20 mouse cellular contexts compared by ENCODE assay signal in genomic region chr8:9295046-9295445, GRCm38 (mm10).
"Had no signal": no experiment of that assay in that cellular context is flagged by ENCODE, and none has a peak within 500 bp of the region (broad histone marks: within the 10 kb centered on the region; RNA-seq: fewer than 3 reads in every experiment).

No protein-coding gene starts in this region.

- ATAC-seq: midbrain, embryonic 13.5 days; midbrain, embryonic 16.5 days had no signal

- H3K4me1 ChIP-seq: limb, embryonic 13.5 days; liver, embryonic 13.5 days; lung, embryonic 15.5 days; megakaryocyte, embryonic 14.5 days; midbrain, embryonic 10.5 days; midbrain, embryonic 13.5 days; neural tube, embryonic 13.5 days; stomach, embryonic 15.5 days had no signal

- H3K9me3 ChIP-seq: limb, embryonic 13.5 days; liver, embryonic 13.5 days; lung, embryonic 15.5 days; midbrain, embryonic 10.5 days; midbrain, embryonic 13.5 days; neural tube, embryonic 13.5 days; stomach, embryonic 15.5 days had no signal

- H3K27ac ChIP-seq: limb, embryonic 13.5 days; liver, embryonic 13.5 days; lung, embryonic 15.5 days; midbrain, embryonic 10.5 days; midbrain, embryonic 13.5 days; neural tube, embryonic 13.5 days; stomach, embryonic 15.5 days had no signal

- H3K4me2 ChIP-seq: limb, embryonic 13.5 days; liver, embryonic 13.5 days; lung, embryonic 15.5 days; midbrain, embryonic 13.5 days; neural tube, embryonic 13.5 days; stomach, embryonic 15.5 days had no signal

- H3K36me3 ChIP-seq: limb, embryonic 13.5 days; liver, embryonic 13.5 days; lung, embryonic 15.5 days; midbrain, embryonic 10.5 days; midbrain, embryonic 13.5 days; neural tube, embryonic 13.5 days; stomach, embryonic 15.5 days had no signal

- DNase-seq: kidney, adult 9 months; kidney, postnatal 14 days; kidney, postnatal 4 days; left cerebral cortex, postnatal 4 days; liver, embryonic 13.5 days; lung, postnatal 10 days; lung, postnatal 36 days; retina, postnatal 1 day; right cerebral cortex, postnatal 25 days; spleen, adult 18-20 months; thymus, postnatal 36 days had no signal

- H3K27me3 ChIP-seq: limb, embryonic 13.5 days; liver, embryonic 13.5 days; lung, embryonic 15.5 days; megakaryocyte, embryonic 14.5 days; midbrain, embryonic 13.5 days; neural tube, embryonic 13.5 days; stomach, embryonic 15.5 days had no signal

- H3K9ac ChIP-seq: limb, embryonic 13.5 days; liver, embryonic 13.5 days; lung, embryonic 15.5 days; midbrain, embryonic 13.5 days; neural tube, embryonic 13.5 days; stomach, embryonic 15.5 days had no signal

- H3K4me3 ChIP-seq: limb, embryonic 13.5 days; liver, embryonic 13.5 days; lung, embryonic 15.5 days; megakaryocyte, embryonic 14.5 days; midbrain, embryonic 10.5 days; midbrain, embryonic 13.5 days; myocyte; neural tube, embryonic 13.5 days; stomach, embryonic 15.5 days had no signal
